Mouse (Mus musculus) olfactory bulb, adult 2 months (tissue): ENCODE data around the gene Gabrb1.

Experiments used
- CTCF ChIP-seq: fragments of 200-500 bp; IDR thresholded peaks from 2 replicates; pipeline ENCODE4 v1.5.1; 2012; ENCODE audit warnings: low read depth, mild to moderate bottlenecking, low read length, moderate library complexity; ENCODE audit not compliant: insufficient read depth
- POLR2A ChIP-seq: fragments of 200-500 bp; IDR thresholded peaks from 2 replicates; pipeline ENCODE4 v1.6.1; 2012; ENCODE audit warnings: mild to moderate bottlenecking, low read depth, low read length, moderate library complexity; ENCODE audit not compliant: insufficient read depth

DNA sequence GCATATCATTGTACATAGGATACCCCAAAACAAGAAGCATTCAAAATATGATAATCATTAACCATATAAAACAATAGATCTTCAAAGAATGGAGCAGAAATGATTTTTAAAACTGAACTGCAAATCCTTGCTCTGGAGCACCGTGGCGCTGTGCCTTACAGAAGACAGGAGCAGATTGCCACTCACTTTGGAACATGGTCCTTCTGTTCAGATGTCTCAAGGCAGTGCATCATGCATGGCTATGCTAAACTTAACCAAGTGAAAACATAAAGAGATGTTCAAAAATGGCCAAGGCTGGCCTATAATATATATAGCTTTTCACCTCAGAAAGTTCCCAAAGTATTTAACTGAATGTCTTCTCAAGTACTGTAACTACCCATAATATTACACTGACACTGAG, 240.3 kb downstream of the Gabrb1 start:
- TF ChIP-seq POLR2A (no peak), CTCF (no peak)
